Mouse (Mus musculus): ENCODE measurements around the gene Naip1. TPM values are rescaled to one million over a fixed set of nuclear protein-coding genes. Genes with fewer than 3 reads are reported as not detected.
"Not testable (repeated sequence)": the region's sequence is repeated elsewhere in the genome, so short reads cannot be mapped to it uniquely, and the experiment has no call there.

The Naip1 gene
- 0.04 TPM for polyA plus RNA-seq (2021)

DNA sequence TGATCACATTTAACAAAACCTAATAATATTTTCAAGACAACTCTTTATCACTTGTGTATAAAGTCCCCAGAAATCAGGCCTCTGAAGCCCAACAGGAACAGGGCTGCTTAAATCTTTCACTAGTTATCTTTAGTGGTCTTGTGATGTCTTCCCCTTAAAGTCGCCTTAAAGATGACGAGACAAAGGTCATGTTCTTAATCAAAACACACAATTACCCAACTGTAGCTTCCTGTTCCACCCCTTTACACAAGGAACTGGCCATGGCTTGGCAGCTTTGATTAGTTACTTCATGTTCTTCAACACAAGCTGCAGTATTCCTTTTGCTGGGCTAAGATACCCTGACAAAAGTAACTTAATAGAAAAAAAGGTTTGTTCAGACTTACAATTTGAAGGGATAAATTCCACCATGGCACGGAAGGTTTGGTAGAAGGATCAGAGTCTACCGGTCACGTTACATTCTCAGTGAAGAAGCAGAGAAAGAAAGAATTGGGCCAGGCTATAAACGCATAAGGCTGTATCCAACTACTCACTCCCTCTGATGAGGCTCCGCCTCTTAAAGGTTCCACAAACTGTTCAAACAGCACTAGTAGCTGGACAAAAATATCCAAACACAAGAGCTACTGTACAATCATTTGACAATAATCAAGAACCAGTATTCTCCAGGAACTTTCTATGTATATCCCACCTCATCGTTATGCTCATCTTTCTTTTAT is at the start of gene Naip1:
Gene Naip1, minus strand, starts transcription at position 455 of the 713 bp plus-strand sequence.
- in situ Hi-C loops (cut with MboI; ENCODE audit: low pct_unique_long_range_greater_than_20kb); DNase-seq (ENCODE audit: low read depth, low spot score); H3K27me3 ChIP-seq; ATAC-seq; POLR2A ChIA-PET; CTCF ChIA-PET: not testable (repeated sequence)

- DNase-seq (ENCODE audit: low read depth, low spot score); H3K27me3 ChIP-seq; ATAC-seq; CTCF ChIA-PET; POLR2A ChIA-PET: not testable (repeated sequence)
- in situ Hi-C loops (cut with MboI; ENCODE audit: low pct_unique_long_range_greater_than_20kb): loop anchor here (10.0 kb wide), 1 partner anchor 55 kb away; the partner anchor contains the start of gene Ocln
These were observed 47.0 kb upstream of the Naip1 start for GRCm38 (mm10) chr13:100499625-100500024.

GRCm38 (mm10) chr13:100495337-100495736 is 42.7 kb upstream of the Naip1 start:
- DNase-seq (ENCODE audit: low read depth, low spot score) (no peak), ATAC-seq (no peak)
- POLR2A ChIA-PET: no interaction called here
- CTCF ChIA-PET: no interaction called here
- no peaks in the 10 kb centered on the region for H3K27me3 ChIP-seq
- no peak for TF ChIP-seq CTCF (IDR thresholded peaks at IDR 0.05)
- in situ Hi-C loops (cut with MboI; ENCODE audit: low pct_unique_long_range_greater_than_20kb): loop anchor here (10.0 kb wide), 1 partner anchor 59 kb away; the partner anchor contains the start of gene Ocln

- ATAC-seq; DNase-seq (ENCODE audit: low read depth, low spot score); H3K27me3 ChIP-seq: not testable (repeated sequence)
- peak; percentile 45 for TF ChIP-seq CTCF (IDR thresholded peaks at IDR 0.05)
- in situ Hi-C loops (cut with MboI; ENCODE audit: low pct_unique_long_range_greater_than_20kb): loop anchor here (5.0 to 10.0 kb wide), 2 partner anchors 60 to 118 kb away; partner anchors contain the start of gene Ocln
- ChIA-PET CTCF (interaction anchor here (1.0 to 1.4 kb wide), 2 partner anchors 43 to 124 kb away, joined by 3 read pairs; no protein-coding TSS in a partner anchor), POLR2A (interaction anchor here (0.7 kb wide), 1 partner anchor 108 kb away, joined by 3 read pairs; no protein-coding TSS in a partner anchor)
These were observed 41.7 kb upstream of the Naip1 start for GRCm38 (mm10) chr13:100494370-100494769.

DNA sequence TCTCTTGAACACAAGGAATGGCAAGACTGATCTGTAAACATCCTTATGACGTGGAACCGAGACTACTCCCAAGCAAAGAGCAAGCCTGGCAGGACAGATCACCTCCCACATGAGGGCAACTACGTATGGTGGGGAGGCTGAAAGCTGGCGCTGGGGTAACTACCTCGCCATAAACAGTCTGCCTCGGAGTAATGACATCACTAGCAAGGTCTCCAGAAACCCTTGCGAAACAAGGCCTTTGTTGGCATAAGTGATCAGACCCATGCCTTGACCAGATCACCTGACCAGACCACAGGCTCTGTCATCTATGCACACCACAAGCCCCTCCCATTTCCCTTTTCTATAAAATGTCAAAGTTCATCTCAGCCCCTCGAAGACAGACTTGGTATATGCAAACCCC is 40.6 kb upstream of the Naip1 start:
- ChIA-PET CTCF (interaction anchor here (1.4 to 2.6 kb wide), 7 partner anchors 10 to 63 kb away, joined by 3 to 7 read pairs (median 5); no protein-coding TSS in a partner anchor), POLR2A (interaction anchor here (0.6 to 1.4 kb wide), 3 partner anchors 14 to 157 kb away, joined by 4 read pairs; partner anchors contain the start of genes Ak6 and Rad17)
- no peak for ATAC-seq
- in situ Hi-C loops (cut with MboI; ENCODE audit: low pct_unique_long_range_greater_than_20kb): loop anchor here (5.0 to 10.0 kb wide), 2 partner anchors 61 to 119 kb away; partner anchors contain the start of gene Ocln
- TF ChIP-seq CTCF (IDR thresholded peaks at IDR 0.05): no peak
- no peak for DNase-seq (ENCODE audit: low read depth, low spot score)
- no peaks in the 10 kb centered on the region for H3K27me3 ChIP-seq

- in situ Hi-C loops (cut with MboI; ENCODE audit: low pct_unique_long_range_greater_than_20kb): loop anchor here (5.0 to 10.0 kb wide), 2 partner anchors 63 to 120 kb away; partner anchors contain the start of gene Ocln
- peak; percentile 44 for DNase-seq (ENCODE audit: low read depth, low spot score)
- ChIA-PET CTCF (interaction anchor here (0.9 to 2.6 kb wide), 14 partner anchors 9 to 168 kb away, joined by 3 to 7 read pairs (median 4); no protein-coding TSS in a partner anchor), POLR2A (interaction anchor here (0.6 to 1.5 kb wide), 9 partner anchors 15 to 159 kb away, joined by 3 to 4 read pairs (median 3); partner anchors contain the start of genes Ak6 and Rad17)
- H3K27me3 ChIP-seq: no peaks in the 10 kb centered on the region
- ATAC-seq: peak; percentile 57
- peak; percentile 98 for TF ChIP-seq CTCF (IDR thresholded peaks at IDR 0.05)
These were observed 39.6 kb upstream of the Naip1 start, which contains the start of gene Gtf2h2 for GRCm38 (mm10) chr13:100492061-100492787. Gene Gtf2h2, minus strand, starts transcription at chr13:100492579.

DNA sequence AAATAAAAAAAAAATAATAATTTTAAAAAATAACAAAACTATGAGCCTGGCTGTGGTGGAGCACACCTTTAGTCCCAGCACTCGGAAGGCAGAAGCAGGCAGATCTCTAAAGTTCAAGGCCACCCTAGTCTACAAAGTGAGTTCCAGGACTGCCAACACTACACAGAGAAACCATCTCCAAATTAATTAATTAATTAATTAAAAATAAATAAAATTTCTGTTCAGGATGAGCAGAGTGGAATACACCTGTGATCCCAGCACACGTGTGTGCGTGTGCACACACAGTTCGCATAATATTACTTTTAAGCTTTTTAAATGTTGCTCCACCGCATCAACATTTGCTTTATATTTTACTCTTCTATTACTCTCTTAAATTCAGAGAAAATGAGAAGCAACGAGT is 39.0 kb upstream of the Naip1 start:
- ChIA-PET POLR2A (interaction anchor here (0.9 to 1.5 kb wide), 6 partner anchors 21 to 143 kb away, joined by 3 read pairs; no protein-coding TSS in a partner anchor), CTCF (interaction anchor here (0.9 to 2.6 kb wide), 11 partner anchors 8 to 88 kb away, joined by 3 to 7 read pairs (median 5); no protein-coding TSS in a partner anchor)
- TF ChIP-seq CTCF (IDR thresholded peaks at IDR 0.05): no peak
- in situ Hi-C loops (cut with MboI; ENCODE audit: low pct_unique_long_range_greater_than_20kb): loop anchor here (5.0 to 10.0 kb wide), 2 partner anchors 63 to 121 kb away; partner anchors contain the start of gene Ocln
- no peaks in the 10 kb centered on the region for H3K27me3 ChIP-seq
- DNase-seq (ENCODE audit: low read depth, low spot score) (no peak), ATAC-seq (no peak)

- POLR2A ChIA-PET: no interaction called here
- H3K27me3 ChIP-seq: no peaks in the 10 kb centered on the region
- DNase-seq (ENCODE audit: low read depth, low spot score) (no peak), ATAC-seq (no peak)
- TF ChIP-seq CTCF (IDR thresholded peaks at IDR 0.05): no peak
- in situ Hi-C loops (cut with MboI; ENCODE audit: low pct_unique_long_range_greater_than_20kb): loop anchor here (5.0 to 10.0 kb wide), 2 partner anchors 64 to 122 kb away; partner anchors contain the start of gene Ocln
- CTCF ChIA-PET: interaction anchor here (0.8 kb wide), 1 partner anchor 13 kb away, joined by 3 read pairs; no protein-coding TSS in a partner anchor
These were observed 37.8 kb upstream of the Naip1 start for GRCm38 (mm10) chr13:100490424-100490823.

- no peak for ATAC-seq
- DNase-seq (ENCODE audit: low read depth, low spot score): no peak
- ChIA-PET CTCF (interaction anchor here (1.1 to 2.1 kb wide), 2 partner anchors 9 to 14 kb away, joined by 3 to 5 read pairs; partner anchors contain the start of gene Gtf2h2), POLR2A (no interaction called here)
- H3K27me3 ChIP-seq: no peaks in the 10 kb centered on the region
- TF ChIP-seq CTCF (IDR thresholded peaks at IDR 0.05): no peak
- in situ Hi-C loops (cut with MboI; ENCODE audit: low pct_unique_long_range_greater_than_20kb): loop anchor here (10.0 kb wide), 1 partner anchor 151 kb away; no protein-coding TSS in a partner anchor
These were observed 30.9 kb upstream of the Naip1 start for GRCm38 (mm10) chr13:100483610-100484009.

All from Patski (cell line).